ENCODE assay signal across 23 mouse cellular contexts in genomic region chr10:61618528-61618927, GRCm38 (mm10). TPM values are rescaled to one million over a fixed set of nuclear protein-coding genes. Genes with fewer than 3 reads are reported as not detected.
DNase-seq lines count a peak whose midpoint lies in the region; ATAC-seq and TF ChIP-seq lines count a peak whose summit lies in the region.
"Had no signal": no experiment of that assay in that cellular context is flagged by ENCODE, and none has a peak within 500 bp of the region (broad histone marks: within the 10 kb centered on the region; RNA-seq: fewer than 3 reads in every experiment).

No protein-coding gene starts in this region.

- no peak for DNase-seq in liver, postnatal 0 days
- DNase-seq in ES-E14 (ENCODE audit: low read depth, low spot score) (peak; percentile 45), ZHBTc4 (ENCODE audit: low read depth, low spot score) (peak; percentile 80)
- no peak for DNase-seq in kidney, adult 2 months
- no peak for DNase-seq in lung, postnatal 36 days
- no peak for DNase-seq in Muller cell, postnatal 12 days (ENCODE audit: inconsistent ontology term)
- DNase-seq: adrenal gland, adult 8-10 months; adrenal gland, postnatal 36 days; cerebellum, adult 8-10 months; cerebellum, postnatal 25 days; forebrain, postnatal 0 days; gastrocnemius, postnatal 14 days; heart, adult 2 months; heart, postnatal 14 days had no signal

- TF ChIP-seq CTCF in liver, postnatal 0 days (IDR thresholded peaks at IDR 0.05; ENCODE audit: low read depth) = 0 out of 2 replicates have a peak, but pooled peaks have one; percentile 10
- no peak for TF ChIP-seq CTCF in kidney, adult 2 months (conservative IDR thresholded peaks at IDR 0.05; ENCODE audit: insufficient read depth, insufficient read length, low read depth, low read length)

- H3K27me3 ChIP-seq in liver, postnatal 0 days (ENCODE audit: insufficient read depth, low read length) = no peaks in the 10 kb centered on the region
- H3K27me3 ChIP-seq in liver, embryonic 12.5 days (replicated peaks) = no peaks in the 10 kb centered on the region; the same call in 1 of the 2 replicates
- H3K27me3 ChIP-seq in kidney, adult 2 months (replicated peaks; ENCODE audit: control insufficient read depth, insufficient read depth, low read length) = no peaks in the 10 kb centered on the region
- H3K27me3 ChIP-seq: Patski had no signal

- TF ChIP-seq EP300 in liver, postnatal 0 days (IDR thresholded peaks at IDR 0.05; ENCODE audit: low read depth) = no peak

- H3K4me1 ChIP-seq in liver, postnatal 0 days (ENCODE audit: insufficient read depth) = no peaks in the 10 kb centered on the region
- no peaks in the 10 kb centered on the region for H3K4me1 ChIP-seq in liver, embryonic 12.5 days
- H3K4me1 ChIP-seq in ES-E14 (ENCODE audit: control insufficient read depth in 2 of 2, insufficient read depth in 2 of 2, low read length in 2 of 2, poor library complexity in 1 of 2) = no peaks in the 10 kb centered on the region
- H3K4me1 ChIP-seq in kidney, adult 2 months (ENCODE audit: control insufficient read depth, insufficient read depth, low read length) = no peaks in the 10 kb centered on the region
- H3K4me1 ChIP-seq: embryonic facial prominence, embryonic 12.5 days; heart, embryonic 15.5 days had no signal

- ATAC-seq in liver, postnatal 0 days = no peak
- no peak for ATAC-seq in liver, embryonic 12.5 days
- ATAC-seq: forebrain, embryonic 13.5 days; forebrain, postnatal 0 days; hindbrain, postnatal 0 days; Patski had no signal

- H3K9ac ChIP-seq in liver, postnatal 0 days (replicated peaks) = no peak overlapping the region
- H3K9ac ChIP-seq in liver, embryonic 12.5 days = no peak overlapping the region
- H3K9ac ChIP-seq in ES-E14 (ENCODE audit: insufficient read depth, low read depth, low read length, poor library complexity, severe bottlenecking) = no peak overlapping the region
- H3K9ac ChIP-seq: embryonic facial prominence, embryonic 12.5 days; forebrain, embryonic 13.5 days; forebrain, postnatal 0 days; heart, embryonic 15.5 days; hindbrain, embryonic 13.5 days had no signal

- no peaks in the 10 kb centered on the region for H3K36me3 ChIP-seq in liver, postnatal 0 days (replicated peaks; ENCODE audit: insufficient read depth, low read length)
- no peaks in the 10 kb centered on the region for H3K36me3 ChIP-seq in liver, embryonic 12.5 days
- no peaks in the 10 kb centered on the region for H3K36me3 ChIP-seq in ES-E14 (ENCODE audit: control insufficient read depth, insufficient read depth, low read length, poor library complexity, severe bottlenecking)
- no peaks in the 10 kb centered on the region for H3K36me3 ChIP-seq in kidney, adult 2 months (ENCODE audit: control insufficient read depth, insufficient read depth, low read length)
- H3K36me3 ChIP-seq: embryonic facial prominence, embryonic 12.5 days; heart, embryonic 15.5 days; hindbrain, embryonic 13.5 days had no signal

- TF ChIP-seq POLR2A in kidney, adult 2 months (IDR thresholded peaks at IDR 0.05; ENCODE audit: low read depth, low read length) = no peak

- H3K4me2 ChIP-seq in liver, postnatal 0 days (ENCODE audit: low read depth, low read length) = no peak overlapping the region
- H3K4me2 ChIP-seq in liver, embryonic 12.5 days = no peak overlapping the region
- H3K4me2 ChIP-seq: embryonic facial prominence, embryonic 12.5 days; forebrain, embryonic 13.5 days; heart, embryonic 11.5 days; heart, embryonic 15.5 days; hindbrain, embryonic 13.5 days had no signal

- in situ Hi-C loops in ES-E14 (cut with MboI; ENCODE audit: low sequenced_read_pairs in 2 of 2, unreplicated experiment in 2 of 2) = no loop called here

- H3K27ac ChIP-seq in liver, postnatal 0 days (ENCODE audit: low read depth) = no peak overlapping the region
- H3K27ac ChIP-seq in liver, embryonic 12.5 days = no peak overlapping the region
- H3K27ac ChIP-seq in ES-E14 (ENCODE audit: insufficient read depth, low read depth, low read length, poor library complexity, severe bottlenecking) = no peak overlapping the region
- H3K27ac ChIP-seq in kidney, adult 2 months (ENCODE audit: insufficient read depth, low read depth, low read length) = no peak overlapping the region
- H3K27ac ChIP-seq: embryonic facial prominence, embryonic 12.5 days; forebrain, embryonic 13.5 days; heart, adult 2 months; heart, embryonic 15.5 days; hindbrain, embryonic 13.5 days; hindbrain, postnatal 0 days had no signal

- no peaks in the 10 kb centered on the region for H3K9me3 ChIP-seq in liver, postnatal 0 days (ENCODE audit: low read length)
- H3K9me3 ChIP-seq in liver, embryonic 12.5 days (replicated peaks) = no peaks in the 10 kb centered on the region
- no peaks in the 10 kb centered on the region for H3K9me3 ChIP-seq in ES-E14 (ENCODE audit: control insufficient read depth, insufficient read depth, low read depth, low read length)
- H3K9me3 ChIP-seq: embryonic facial prominence, embryonic 12.5 days; forebrain, embryonic 13.5 days; heart, embryonic 15.5 days; hindbrain, embryonic 13.5 days had no signal

- H3K4me3 ChIP-seq in liver, postnatal 0 days (ENCODE audit: low read depth, low read length) = no peak overlapping the region
- H3K4me3 ChIP-seq in liver, embryonic 12.5 days = no peak overlapping the region
- H3K4me3 ChIP-seq in ES-E14 (ENCODE audit: insufficient read depth in 1 of 2, low read depth in 1 of 2, low read length in 2 of 2, poor library complexity in 1 of 2, severe bottlenecking in 1 of 2) = no peak overlapping the region
- H3K4me3 ChIP-seq in kidney, adult 2 months (ENCODE audit: insufficient read depth, low read depth, low read length) = no peak overlapping the region
- H3K4me3 ChIP-seq: embryonic facial prominence, embryonic 12.5 days; forebrain, embryonic 13.5 days; heart, adult 2 months; heart, embryonic 15.5 days; hindbrain, embryonic 13.5 days had no signal

- WGBS in liver, postnatal 0 days (ENCODE audit: insufficient replicate concordance) = 81% methylated on average over 2 of the region's 2 CpGs
- WGBS in liver, embryonic 12.5 days (ENCODE audit: insufficient replicate concordance) = 63% methylated on average over 2 of the region's 2 CpGs
- WGBS in kidney, adult 2 months = 76% methylated on average over 2 of the region's 2 CpGs

TF ChIP-seq in ES-E14, 5 proteins besides CTCF, POLR2A, EP300 and RAD21:
- TF ChIP-seq ZNF384 (IDR thresholded peaks at IDR 0.05; ENCODE audit: low read depth, low read length) = no peak
- no peak for TF ChIP-seq HCFC1 (IDR thresholded peaks at IDR 0.05; ENCODE audit: borderline replicate concordance, insufficient read depth, low read length)
- no peak for TF ChIP-seq MAFK (IDR thresholded peaks at IDR 0.05; ENCODE audit: insufficient read depth, low read depth, low read length)
- TF ChIP-seq CHD2 (IDR thresholded peaks at IDR 0.05; ENCODE audit: low read depth, low read length) = no peak
- no peak for TF ChIP-seq ZC3H11A (IDR thresholded peaks at IDR 0.05; ENCODE audit: borderline replicate concordance, low read depth, low read length)
TF ChIP-seq in ES-E14: peak in this region for 0.

RNA-seq across cellular contexts. Expression of gene Npffr1, which starts 23.2 kb away (rescaled TPM):
- polyA plus RNA-seq in liver, postnatal 0 days (2015; fragmentation: Nextera tagmentation; extraction: Ambion mirVana) = not detected in 2 replicates
- polyA plus RNA-seq in liver, embryonic 12.5 days (2016; fragmentation: Nextera tagmentation; extraction: Ambion mirVana) = not detected in 2 replicates
- 0.16 and 0.18 TPM in 2 replicates for total RNA-seq in ES-E14 (2012; rRNA removed)
- polyA plus RNA-seq in kidney, adult 2 months (2012; rRNA removed) = 0.05 and 0.08 TPM in 2 replicates
- total RNA-seq: heart, postnatal 14 days; hematopoietic stem cell, adult 5-6 weeks had no signal
- polyA plus RNA-seq: embryonic facial prominence, embryonic 12.5 days; heart, embryonic 15.5 days had no signal

RNA-seq across cellular contexts. Expression of gene Ppa1, which starts 29.8 kb away (rescaled TPM):
- 161 and 191 TPM in 2 replicates for polyA plus RNA-seq in liver, postnatal 0 days (2015; fragmentation: Nextera tagmentation; extraction: Ambion mirVana)
- polyA plus RNA-seq in liver, embryonic 12.5 days (2016; fragmentation: Nextera tagmentation; extraction: Ambion mirVana) = 137 and 147 TPM in 2 replicates
- total RNA-seq in ES-E14 (2012; rRNA removed) = 165 and 262 TPM in 2 replicates
- polyA plus RNA-seq in kidney, adult 2 months (2012; rRNA removed) = 34.6 and 34.9 TPM in 2 replicates

Comparison
In these comparisons a context has a peak if more than half of its experiments do, and no peak if none do; other contexts are left out.
1. DNase-seq: peak in ES-E14 (single experiment) and ZHBTc4 (single experiment); none in liver, postnatal 0 days (single experiment), kidney, adult 2 months (single experiment), lung, postnatal 36 days (single experiment) and Muller cell, postnatal 12 days (single experiment).